Mouse (Mus musculus) CH12.LX (cell line): ENCODE measurements at regions not wholly inside any gene's neighbourhood (a gene's known extent, or its start where the extent isn't known, plus 50 kb on each side); places are given as distances from the start of the nearest gene placed in this dataset.

Experiments used
- DNase-seq: peaks from one replicate; pipeline ENCODE4 v3.0.0-alpha.2; 2013; ENCODE audit errors: extremely low read depth
- H3K27ac ChIP-seq: 2 replicates; pipeline ENCODE4 v1.5.1; 2012; ENCODE audit warnings: low read depth, mild to moderate bottlenecking, control low read depth, moderate library complexity; ENCODE audit not compliant: insufficient read depth
- H3K27me3 ChIP-seq: replicated peaks from 2 replicates; pipeline ENCODE3; 2012; ENCODE audit warnings: inconsistent platforms
- H3K36me3 ChIP-seq, 2 experiments: replicated peaks in 1 of 2; 2 replicates each; pipeline versions ENCODE3 to v1.6.1; 2012; ENCODE audit warnings: inconsistent platforms in 1 of 2, low read length in 1 of 2, mild to moderate bottlenecking in 1 of 2, mixed read lengths in 1 of 2, moderate library complexity in 1 of 2; ENCODE audit not compliant: control insufficient read depth in 1 of 2, insufficient read depth in 1 of 2
- H3K4me1 ChIP-seq, 2 experiments: 2 replicates each; pipeline ENCODE4 v1.6.1; 2012; ENCODE audit warnings: inconsistent platforms in 1 of 2, moderate library complexity in 1 of 2; ENCODE audit not compliant: insufficient read depth in 2 of 2, control insufficient read depth in 1 of 2
- H3K4me2 ChIP-seq: 2 replicates; pipeline ENCODE4 v1.6.1; 2012; ENCODE audit warnings: low read depth, mild to moderate bottlenecking, control low read depth; ENCODE audit not compliant: poor library complexity, insufficient read depth, severe bottlenecking
- H3K4me3 ChIP-seq, 3 experiments: fragments of 150-350 bp in 1 of 3; sonication (generic) in 1 of 3; replicated peaks in 1 of 3; 2 replicates each; pipeline versions ENCODE3 to v1.5.1; 2011 to 2012; ENCODE audit warnings: low read depth in 2 of 3, low read length in 2 of 3, mild to moderate bottlenecking in 2 of 3, moderate library complexity in 2 of 3, control low read depth in 1 of 3, improper control_type of control experiment in 1 of 3, inconsistent platforms in 1 of 3, mixed read lengths in 1 of 3; ENCODE audit not compliant: poor library complexity in 1 of 3
- H3K79me2 ChIP-seq: replicated peaks from 2 replicates; pipeline ENCODE4 v1.6.1; 2012; ENCODE audit warnings: mild to moderate bottlenecking, moderate library complexity; ENCODE audit not compliant: control insufficient read depth, poor library complexity, insufficient read depth, severe bottlenecking; ENCODE audit errors: extremely low read depth
- H3K9ac ChIP-seq: 2 replicates; pipeline ENCODE4 v1.6.1; 2012; ENCODE audit warnings: low read depth, mild to moderate bottlenecking, control low read depth, moderate library complexity; ENCODE audit not compliant: insufficient read depth
- H3K9me3 ChIP-seq: replicated peaks from 2 replicates; pipeline ENCODE3; 2012; ENCODE audit warnings: low read length, inconsistent platforms, mixed read lengths
- BHLHE40 ChIP-seq: IDR thresholded peaks from 2 replicates; pipeline ENCODE4 v1.6.1; 2011; ENCODE audit warnings: mild to moderate bottlenecking, low read depth, low read length, improper control_type of control experiment
- CHD2 ChIP-seq: IDR thresholded peaks from 2 replicates; pipeline ENCODE4 v1.6.1; 2011; ENCODE audit warnings: low read length, improper control_type of control experiment
- CTCF ChIP-seq, 2 experiments: IDR thresholded peaks in 1 of 2; conservative IDR thresholded peaks in 1 of 2; 2 replicates each; pipeline ENCODE4 v1.5.1; 2011 to 2012; ENCODE audit warnings: low read depth in 2 of 2, low read length in 2 of 2, improper control_type of control experiment in 1 of 2, inconsistent platforms in 1 of 2, mild to moderate bottlenecking in 1 of 2, moderate library complexity in 1 of 2
- EP300 ChIP-seq: IDR thresholded peaks from 2 replicates; pipeline ENCODE4 v1.6.1; 2011; ENCODE audit warnings: low read length, improper control_type of control experiment
- ETS1 ChIP-seq: conservative IDR thresholded peaks from 2 replicates; pipeline ENCODE4 v1.6.1; 2012; ENCODE audit warnings: low read depth, mild to moderate bottlenecking, inconsistent platforms, low read length, improper control_type of control experiment, moderate library complexity
- GABPA ChIP-seq: IDR thresholded peaks from 2 replicates; pipeline ENCODE4 v1.6.1; 2012; ENCODE audit warnings: low read depth, low read length, improper control_type of control experiment, inconsistent platforms; ENCODE audit not compliant: insufficient replicate concordance
- HCFC1 ChIP-seq: IDR thresholded peaks from 2 replicates; pipeline ENCODE4 v1.6.1; 2012; ENCODE audit warnings: low read depth, mild to moderate bottlenecking, inconsistent platforms, low read length, improper control_type of control experiment
- IRF4 ChIP-seq: IDR thresholded peaks from 2 replicates; pipeline ENCODE4 v1.6.1; 2014; ENCODE audit warnings: low read depth, mild to moderate bottlenecking, inconsistent platforms, low read length, improper control_type of control experiment
- JUN ChIP-seq: IDR thresholded peaks from 2 replicates; pipeline ENCODE4 v1.6.1; 2011; ENCODE audit warnings: low read depth, mild to moderate bottlenecking, low read length, improper control_type of control experiment, moderate library complexity; ENCODE audit not compliant: insufficient read depth
- JUND ChIP-seq: conservative IDR thresholded peaks from 2 replicates; pipeline ENCODE4 v1.6.1; 2011; ENCODE audit warnings: low read depth, low read length, improper control_type of control experiment
- MAZ ChIP-seq: IDR thresholded peaks from 2 replicates; pipeline ENCODE4 v1.6.1; 2012; ENCODE audit warnings: low read depth, mild to moderate bottlenecking, inconsistent platforms, low read length, improper control_type of control experiment, moderate library complexity
- MEF2A ChIP-seq: IDR thresholded peaks from 2 replicates; pipeline ENCODE4 v1.6.1; 2014; ENCODE audit warnings: low read depth, mild to moderate bottlenecking, inconsistent platforms, low read length, improper control_type of control experiment, borderline replicate concordance
- MXI1 ChIP-seq: IDR thresholded peaks from 2 replicates; pipeline ENCODE4 v1.6.1; 2011; ENCODE audit warnings: mild to moderate bottlenecking, low read depth, low read length, improper control_type of control experiment
- MYC ChIP-seq: IDR thresholded peaks from 2 replicates; pipeline ENCODE4 v1.6.1; 2011; ENCODE audit warnings: low read depth, mild to moderate bottlenecking, improper control_type of control experiment, low read length
- NRF1 ChIP-seq: IDR thresholded peaks from 2 replicates; pipeline ENCODE4 v1.6.1; 2014; ENCODE audit warnings: low read depth, mild to moderate bottlenecking, inconsistent platforms, low read length, improper control_type of control experiment, moderate library complexity
- SIN3A ChIP-seq: IDR thresholded peaks from 2 replicates; pipeline ENCODE4 v1.6.1; 2012; ENCODE audit warnings: low read length, improper control_type of control experiment, inconsistent platforms
- TCF12 ChIP-seq: IDR thresholded peaks from 2 replicates; pipeline ENCODE4 v1.6.1; 2014; ENCODE audit warnings: low read depth, mild to moderate bottlenecking, inconsistent platforms, low read length, improper control_type of control experiment
- USF1 ChIP-seq: IDR thresholded peaks from 2 replicates; pipeline ENCODE4 v1.6.1; 2014; ENCODE audit warnings: low read depth, mild to moderate bottlenecking, inconsistent platforms, low read length, improper control_type of control experiment
- USF2 ChIP-seq: conservative IDR thresholded peaks from 2 replicates; pipeline ENCODE4 v1.6.1; 2011; ENCODE audit warnings: low read depth, low read length, improper control_type of control experiment
- ZC3H11A ChIP-seq: IDR thresholded peaks from 2 replicates; pipeline ENCODE4 v1.6.1; 2012; ENCODE audit warnings: low read depth, mild to moderate bottlenecking, inconsistent platforms, low read length, improper control_type of control experiment
- ZKSCAN1 ChIP-seq: IDR thresholded peaks from 2 replicates; pipeline ENCODE4 v1.6.1; 2012; ENCODE audit warnings: low read depth, inconsistent platforms, low read length, improper control_type of control experiment, borderline replicate concordance
- ZMIZ1 ChIP-seq: IDR thresholded peaks from 2 replicates; pipeline ENCODE4 v1.6.1; 2012; ENCODE audit warnings: low read depth, mild to moderate bottlenecking, inconsistent platforms, low read length, improper control_type of control experiment
- ZNF384 ChIP-seq: IDR thresholded peaks from 2 replicates; pipeline ENCODE4 v1.6.1; 2012; ENCODE audit warnings: low read depth, low read length, improper control_type of control experiment, inconsistent platforms
- dilution Hi-C: fragments of 300-500 bp; cut with MboI; formaldehyde crosslinking; loops from 2 replicates; pipeline ENCODE4 v1.14.3; 2020; ENCODE audit warnings: low sequenced_read_pairs; ENCODE audit not compliant: extremely low pct_unique_long_range_greater_than_20kb, extremely low pct_ligation_motif_present
- in situ Hi-C: fragments of 300-500 bp; cut with MboI; formaldehyde crosslinking; loops from 3 replicates; pipeline ENCODE4 v1.14.3; 2019; ENCODE audit warnings: low sequenced_read_pairs, low pct_ligation_motif_present, low pct_unique_long_range_greater_than_20kb, mixed read lengths

- Histone ChIP-seq H3K9me3 (peaks cover 22% of the 10 kb centered on the region), H3K79me2 (no peaks in the 10 kb centered on the region), H3K9ac (no peak overlapping the region), H3K27ac (no peak overlapping the region), H3K4me2 (no peak overlapping the region), H3K27me3 (peaks cover 77% of the 10 kb centered on the region), H3K4me3 (no peak overlapping the region), H3K36me3 (no peaks in the 10 kb centered on the region), H3K4me1 (peaks cover 5% of the 10 kb centered on the region in 2 experiments; a peak in 3 of 4 replicates)
- in situ Hi-C loops, result no loop called here
- TF ChIP-seq SIN3A (no peak), ETS1 (no peak), USF2 (no peak), GABPA (no peak), BHLHE40 (no peak), ZKSCAN1 (no peak), ZNF384 (no peak), JUN (no peak), NRF1 (no peak), MEF2A (no peak), ZC3H11A (no peak), ZMIZ1 (no peak)
- DNase-seq, result no peak
- dilution Hi-C loops, result no loop called here
Observed at GRCm38 (mm10) chr16:5347151-5347550, 91.4 kb upstream of the Eef2kmt start.

GRCm38 (mm10) chr16:5342326-5342725, 86.5 kb upstream of the Eef2kmt start:
- dilution Hi-C loops (no loop called here), in situ Hi-C loops (no loop called here)
- peaks cover 69% of the 10 kb centered on the region for H3K27me3 ChIP-seq
- H3K4me2 ChIP-seq, result no peak overlapping the region
- H3K36me3 ChIP-seq, result no peaks in the 10 kb centered on the region
- H3K4me3 ChIP-seq, result no peak overlapping the region
- H3K9me3 ChIP-seq, result peaks cover 4% of the 10 kb centered on the region
- TF ChIP-seq CTCF (conservative IDR thresholded peaks at IDR 0.05 in 1 of 2, IDR thresholded peaks at IDR 0.05 in 1 of 2; ENCODE audit: low read depth in 2 of 2, low read length in 2 of 2) (no peak), MXI1 (no peak), TCF12 (no peak), CHD2 (no peak), NRF1 (no peak), MAZ (no peak), ZMIZ1 (no peak), MYC (no peak), HCFC1 (no peak), USF1 (no peak), EP300 (no peak), JUN (no peak), IRF4 (no peak), JUND (no peak), USF2 (no peak)
- TF ChIP-seq, all 38 proteins: peak for 0
- Histone ChIP-seq H3K9ac (no peak overlapping the region), H3K79me2 (no peaks in the 10 kb centered on the region), H3K27ac (no peak overlapping the region), H3K4me1 (no peaks in the 10 kb centered on the region)
- no peak for DNase-seq
